Mouse (Mus musculus) small intestine, adult 2 months (tissue): ENCODE measurements around the gene Pigw. TPM values are rescaled to one million over a fixed set of nuclear protein-coding genes. Genes with fewer than 3 reads are reported as not detected.

Experiments used
- H3K27ac ChIP-seq: fragments of 200-500 bp; 2 replicates; pipeline ENCODE4 v1.5.1; 2012; ENCODE audit warnings: low read depth, low read length, control low read depth, inconsistent platforms; ENCODE audit not compliant: insufficient read depth
- H3K27me3 ChIP-seq: fragments of 200-500 bp; 2 replicates; pipeline ENCODE4 v1.6.1; 2012; ENCODE audit warnings: mild to moderate bottlenecking, moderate library complexity, low read length, inconsistent platforms; ENCODE audit not compliant: control insufficient read depth, insufficient read depth
- H3K36me3 ChIP-seq: fragments of 200-500 bp; 2 replicates; pipeline ENCODE4 v1.6.1; 2012; ENCODE audit warnings: mild to moderate bottlenecking, low read length, control low read depth, inconsistent platforms; ENCODE audit not compliant: control insufficient read depth, insufficient read depth
- H3K4me1 ChIP-seq: fragments of 200-500 bp; 2 replicates; pipeline ENCODE4 v1.6.1; 2012; ENCODE audit warnings: low read length, inconsistent platforms, mixed read lengths; ENCODE audit not compliant: control insufficient read depth, insufficient read depth, insufficient read length
- H3K4me3 ChIP-seq: fragments of 200-500 bp; 2 replicates; pipeline ENCODE4 v1.5.1; 2012; ENCODE audit warnings: low read depth, mild to moderate bottlenecking, control low read depth, inconsistent platforms, low read length, moderate library complexity
- CTCF ChIP-seq: fragments of 200-500 bp; IDR thresholded peaks from 2 replicates; pipeline ENCODE4 v1.5.1; 2012; ENCODE audit warnings: low read depth, mild to moderate bottlenecking, control low read depth, inconsistent platforms, low read length, moderate library complexity, mixed read lengths; ENCODE audit not compliant: insufficient replicate concordance, insufficient read length; ENCODE audit errors: extremely low read depth
- POLR2A ChIP-seq: fragments of 200-500 bp; IDR thresholded peaks from 2 replicates; pipeline ENCODE4 v1.6.1; 2012; ENCODE audit warnings: low read depth, mild to moderate bottlenecking, control low read depth, inconsistent platforms, low read length, moderate library complexity
- WGBS: fragments of 180-500 bp; shearing (Covaris S2); methylation state at CpG from one replicate; pipeline ENCODE4 v1.1.7; 2018; 5-methylcytosine and 5-hydroxymethylcytosine counted together
- polyA plus RNA-seq: library from polyadenylated mRNA; depleted of rRNA; stranded (reverse); fragments of >200 nt; gene quantifications from 2 replicates; pipeline ENCODE4 v1.2.3, GENCODE M21; 2012; rRNA removed

The Pigw gene
- polyA plus RNA-seq = 0.39 and 0.98 TPM in 2 replicates

DNA sequence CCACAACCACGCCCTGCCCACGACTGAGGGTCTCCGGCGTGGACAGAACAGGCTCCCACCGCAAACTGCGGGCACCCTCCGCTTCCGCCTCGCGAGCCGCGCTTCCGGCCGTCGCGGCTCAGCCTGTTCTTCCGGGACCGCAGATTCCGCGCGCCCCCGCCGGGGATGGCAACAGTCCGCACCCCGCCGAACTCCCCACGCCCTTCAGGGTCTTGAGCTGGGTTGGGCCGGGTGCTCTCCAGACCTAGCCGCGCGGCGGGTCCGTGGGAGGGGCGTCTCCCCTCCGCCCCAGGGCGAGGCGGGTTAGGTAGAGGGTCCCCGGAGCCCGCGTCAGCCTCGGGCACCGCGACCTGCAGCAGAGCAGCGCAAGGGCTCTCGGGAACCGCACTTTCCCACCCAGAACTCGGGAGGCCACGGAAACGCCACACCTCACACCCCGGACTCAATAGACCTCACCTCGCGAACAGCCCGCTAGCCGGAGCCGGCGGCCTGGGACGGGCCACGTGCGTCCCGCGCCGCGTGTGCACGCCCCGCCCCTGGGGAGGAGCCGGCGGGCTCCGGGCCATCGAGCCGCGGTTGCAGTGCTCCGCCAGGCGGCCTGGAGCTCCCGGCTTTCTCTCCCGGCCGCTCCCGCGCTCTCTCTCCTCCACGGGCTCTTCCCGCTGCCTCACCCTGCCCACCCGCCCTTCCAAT, at the start of gene Pigw, which contains the start of gene Myo19:
Gene Pigw (minus strand): TSS at position 514 of the 693 bp plus-strand sequence.
Gene Myo19 (plus strand): TSS at position 377 of the 693 bp plus-strand sequence.
- peaks cover 6% of the 10 kb centered on the region for H3K36me3 ChIP-seq
- H3K4me1 ChIP-seq = peaks cover 5% of the 10 kb centered on the region
- H3K27me3 ChIP-seq = no peaks in the 10 kb centered on the region
- H3K27ac ChIP-seq = peak within 1 kb of the TSS; percentile 80
- TF ChIP-seq POLR2A = peak; percentile 70
- TF ChIP-seq CTCF = no peak
- H3K4me3 ChIP-seq = peak within 1 kb of the TSS; percentile 95
- WGBS = under 1% methylated on average over 81 of the region's 81 CpGs

GRCm38 (mm10) chr11:84920981-84921380, 40.9 kb upstream of the Pigw start:
- peaks cover 4% of the 10 kb centered on the region; the same call in 1 of the 2 replicates for H3K4me1 ChIP-seq
- WGBS = 83% methylated on average over 8 of the region's 8 CpGs
- no peak overlapping the region for H3K4me3 ChIP-seq
- H3K27me3 ChIP-seq = no peaks in the 10 kb centered on the region
- TF ChIP-seq CTCF (no peak), POLR2A (no peak)
- no peak overlapping the region for H3K27ac ChIP-seq
- H3K36me3 ChIP-seq = no peaks in the 10 kb centered on the region

- Histone ChIP-seq H3K36me3 (no peaks in the 10 kb centered on the region), H3K27me3 (no peaks in the 10 kb centered on the region), H3K27ac (no peak overlapping the region), H3K4me3 (no peak overlapping the region), H3K4me1 (peaks cover 4% of the 10 kb centered on the region; the same call in 1 of the 2 replicates)
- TF ChIP-seq CTCF = no peak
- WGBS = 61% methylated on average over 7 of the region's 7 CpGs
These were observed 39.9 kb upstream of the Pigw start for GRCm38 (mm10) chr11:84919951-84920350.

- Histone ChIP-seq H3K27ac (no peak overlapping the region), H3K4me1 (peaks cover 4% of the 10 kb centered on the region; the same call in 1 of the 2 replicates), H3K36me3 (no peaks in the 10 kb centered on the region), H3K27me3 (no peaks in the 10 kb centered on the region), H3K4me3 (no peak overlapping the region)
- TF ChIP-seq CTCF (peak; percentile 53; the same call in 1 of the 2 replicates), POLR2A (no peak)
- WGBS = 34% methylated on average over 3 of the region's 3 CpGs
These were observed 39.2 kb upstream of the Pigw start for GRCm38 (mm10) chr11:84919276-84919675.

DNA sequence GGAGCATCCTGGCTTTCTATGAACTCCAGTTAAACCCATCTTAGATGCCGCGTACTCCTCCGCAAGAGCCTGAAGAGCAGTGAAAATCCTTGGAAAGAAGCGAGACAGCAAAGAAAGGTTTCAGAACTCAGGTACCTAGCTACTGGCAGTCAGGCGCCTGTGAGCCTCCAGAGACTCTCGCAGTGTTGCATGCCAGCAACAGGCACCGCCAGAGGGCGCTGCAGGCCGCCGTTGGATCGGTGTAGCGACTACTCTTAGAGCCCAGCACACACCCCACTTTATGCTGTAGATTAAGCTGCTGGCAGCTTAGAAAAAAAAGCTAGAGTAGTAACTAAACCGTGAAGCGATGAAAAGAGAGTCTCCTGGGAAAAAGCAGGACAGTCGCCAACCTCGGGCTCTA, 38.3 kb upstream of the Pigw start:
- WGBS = 5% methylated on average over 16 of the region's 16 CpGs
- TF ChIP-seq CTCF = peak; percentile 98
- TF ChIP-seq POLR2A = no peak
- Histone ChIP-seq H3K27ac (no peak overlapping the region), H3K36me3 (no peaks in the 10 kb centered on the region), H3K27me3 (no peaks in the 10 kb centered on the region), H3K4me3 (no peak overlapping the region), H3K4me1 (peaks cover 4% of the 10 kb centered on the region; the same call in 1 of the 2 replicates)

GRCm38 (mm10) chr11:84916703-84917300, 36.7 kb upstream of the Pigw start:
- no peaks in the 10 kb centered on the region for H3K27me3 ChIP-seq
- H3K4me3 ChIP-seq = no peak overlapping the region
- 62% methylated on average over 7 of the region's 7 CpGs for WGBS
- no peak for TF ChIP-seq CTCF
- TF ChIP-seq POLR2A = no peak
- H3K27ac ChIP-seq = no peak overlapping the region
- H3K36me3 ChIP-seq = peaks cover 3% of the 10 kb centered on the region; the same call in 1 of the 2 replicates
- peaks cover 4% of the 10 kb centered on the region; the same call in 1 of the 2 replicates for H3K4me1 ChIP-seq

DNA sequence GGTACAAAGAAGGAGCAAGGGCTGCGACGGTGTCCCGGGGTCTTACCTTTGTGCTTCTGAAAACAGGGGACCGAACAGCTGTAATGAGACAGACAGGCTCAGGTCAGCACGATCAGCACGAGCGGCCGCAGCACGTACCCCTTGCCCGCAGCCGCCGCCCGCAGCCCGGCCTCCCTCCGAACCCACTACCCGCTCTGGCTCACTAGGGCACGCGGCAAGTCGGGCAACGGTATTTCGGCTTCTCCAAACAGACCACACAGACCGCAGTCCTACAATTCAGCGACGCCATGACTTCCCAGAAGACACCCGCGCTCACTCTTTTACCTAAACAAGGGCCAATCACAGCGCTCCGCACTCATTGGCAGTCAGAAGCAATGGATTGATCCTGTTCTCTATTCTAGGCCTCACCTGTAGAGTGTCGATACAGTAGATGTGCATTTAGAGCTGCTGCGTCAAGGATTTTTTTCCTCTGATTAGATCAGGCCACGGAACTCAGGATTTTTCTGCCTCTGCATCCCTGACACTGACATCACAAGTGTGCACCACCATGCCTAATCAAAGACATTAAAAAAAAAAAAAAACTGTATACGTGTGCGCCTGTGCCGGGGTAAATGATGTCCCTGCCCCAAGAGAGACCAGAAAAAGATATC, 36.1 kb upstream of the Pigw start, which contains the start of gene Znhit3:
Gene Znhit3 (minus strand): TSS at position 314 of the 650 bp plus-strand sequence.
- no peak within 1 kb of the TSS for H3K27ac ChIP-seq
- whole genome bisulfite sequencing = 3% methylated on average over 34 of the region's 34 CpGs
- no peak for TF ChIP-seq POLR2A

More for the DNA sequence above, 36.1 kb upstream of the Pigw start, which contains the start of gene Znhit3:
- Histone ChIP-seq H3K36me3 (peaks cover 7% of the 10 kb centered on the region), H3K27me3 (no peaks in the 10 kb centered on the region), H3K4me1 (peaks cover 4% of the 10 kb centered on the region; the same call in 1 of the 2 replicates), H3K4me3 (peak within 1 kb of the TSS; percentile 96)
